Mouse (Mus musculus): Measurements from ENCODE around the gene Mrpl44. TPM values are rescaled to one million over a fixed set of nuclear protein-coding genes. Genes with fewer than 3 reads are reported as not detected.

The Mrpl44 gene
- total and polyA plus RNA-seq, 2 experiments = 9.2 to 22.7 TPM

- Histone ChIP-seq H3K4me3 (ENCODE audit: insufficient read depth, low read depth, low read length) (no peak overlapping the region), H3K27me3 (ENCODE audit: control insufficient read depth, insufficient read depth, low read length) (no peaks in the 10 kb centered on the region), H3K4me1 (ENCODE audit: control insufficient read depth, insufficient read depth, low read length) (peaks cover 6% of the 10 kb centered on the region; the same call in 1 of the 2 replicates), H3K79me2 (ENCODE audit: control insufficient read depth, insufficient read depth, low read length) (no peaks in the 10 kb centered on the region), H3K9ac (ENCODE audit: low read depth, low read length) (no peak overlapping the region), H3K36me3 (ENCODE audit: control insufficient read depth, insufficient read depth, low read length) (no peaks in the 10 kb centered on the region), H3K27ac (replicated peaks; ENCODE audit: insufficient read depth, low read depth, low read length) (no peak overlapping the region)
- peak; percentile 55 for DNase-seq (ENCODE audit: extremely low read depth, low read depth, low spot score)
- WGBS = 68% methylated on average over 3 of the region's 3 CpGs
- TF ChIP-seq POLR2A (IDR thresholded peaks at IDR 0.05; ENCODE audit: extremely low read depth, insufficient read depth, low read length) (no peak), CTCF (IDR thresholded peaks at IDR 0.05; ENCODE audit: low read depth, low read length) (no peak)
Observed at GRCm38 (mm10) chr1:79815446-79815845, 39.6 kb downstream of the Mrpl44 start.

GRCm38 (mm10) chr1:79819296-79819879 is 43.6 kb downstream of the Mrpl44 start:
- Histone ChIP-seq H3K27me3 (ENCODE audit: control insufficient read depth, insufficient read depth, low read length) (no peaks in the 10 kb centered on the region), H3K27ac (replicated peaks; ENCODE audit: insufficient read depth, low read depth, low read length) (no peak overlapping the region), H3K4me1 (ENCODE audit: control insufficient read depth, insufficient read depth, low read length) (peaks cover 5% of the 10 kb centered on the region; the same call in 1 of the 2 replicates), H3K79me2 (ENCODE audit: control insufficient read depth, insufficient read depth, low read length) (no peaks in the 10 kb centered on the region), H3K4me3 (ENCODE audit: insufficient read depth, low read depth, low read length) (no peak overlapping the region), H3K36me3 (ENCODE audit: control insufficient read depth, insufficient read depth, low read length) (no peaks in the 10 kb centered on the region), H3K9ac (ENCODE audit: low read depth, low read length) (no peak overlapping the region)
- WGBS = 91% methylated on average over 11 of the region's 11 CpGs
- TF ChIP-seq POLR2A (IDR thresholded peaks at IDR 0.05; ENCODE audit: extremely low read depth, insufficient read depth, low read length) (no peak), CTCF (IDR thresholded peaks at IDR 0.05; ENCODE audit: low read depth, low read length) (no peak)
- no peak for DNase-seq (ENCODE audit: extremely low read depth, low read depth, low spot score)

DNA sequence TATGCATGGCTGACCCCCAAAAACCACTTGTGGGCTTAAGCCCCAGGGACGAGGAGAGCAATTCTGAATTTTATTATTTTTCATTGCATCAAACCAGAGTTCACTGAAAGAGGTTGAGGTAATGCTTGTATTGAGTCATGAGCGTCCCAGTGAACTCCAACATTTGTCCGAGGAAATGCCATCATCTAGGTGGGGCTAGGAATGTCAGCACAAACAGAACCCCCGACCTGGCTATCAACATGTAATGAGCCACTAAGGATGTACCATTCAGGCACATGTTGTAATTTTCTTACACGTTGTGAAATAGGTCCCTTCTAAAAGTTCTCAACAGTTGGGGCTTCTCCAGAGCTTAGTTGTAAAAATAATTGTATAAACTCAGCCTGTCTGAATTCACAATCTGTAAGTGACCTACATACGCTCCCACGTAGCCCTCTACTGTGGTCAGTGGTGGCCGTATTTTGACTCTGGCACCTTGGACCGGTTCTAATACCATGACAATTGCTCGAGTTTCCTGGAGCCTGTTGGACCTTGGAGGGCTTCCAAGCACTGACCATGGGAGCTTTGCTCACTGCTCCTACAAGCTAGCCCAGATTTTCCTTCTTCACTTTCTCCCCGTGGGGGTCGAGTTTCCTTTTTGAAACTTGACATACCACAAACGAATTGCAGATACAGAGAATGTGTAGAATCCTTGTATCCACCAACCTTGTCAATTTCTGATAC is 47.1 kb downstream of the Mrpl44 start:
- no peak overlapping the region for H3K27ac ChIP-seq (replicated peaks; ENCODE audit: insufficient read depth, low read depth, low read length)

DNA sequence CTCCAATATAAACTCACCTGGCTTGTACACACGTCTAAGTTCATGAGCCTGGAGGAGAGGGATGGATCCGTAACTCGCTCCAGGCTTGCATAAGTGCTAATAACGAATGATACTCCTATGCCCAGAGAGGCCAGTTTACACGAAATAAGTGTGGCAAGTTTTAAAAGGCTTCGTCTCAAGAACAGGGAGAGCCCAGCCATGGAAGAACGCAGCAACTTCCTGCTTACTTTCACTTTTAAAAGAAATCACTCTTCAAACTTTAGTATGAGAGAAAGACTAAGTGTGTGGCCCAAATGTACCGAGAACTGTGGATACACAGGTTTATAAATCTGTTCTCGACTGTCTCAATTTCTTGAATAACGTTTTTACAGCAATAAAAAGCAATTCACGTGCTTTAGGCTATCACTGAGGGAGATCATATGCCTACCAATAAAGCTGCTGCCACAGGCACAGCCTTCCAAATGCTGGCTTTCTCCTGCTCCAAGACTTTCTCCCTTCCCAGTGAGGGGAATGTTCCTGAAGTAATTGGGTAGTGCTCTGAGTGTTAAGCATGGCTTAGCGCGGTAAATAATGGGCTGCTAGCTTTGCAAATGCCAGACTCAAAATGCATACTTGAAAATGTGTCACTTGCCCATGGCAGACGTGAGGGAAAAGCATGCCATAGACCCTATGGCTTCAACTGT is 48.3 kb downstream of the Mrpl44 start:
- Histone ChIP-seq H3K27ac (replicated peaks; ENCODE audit: insufficient read depth, low read depth, low read length) (no peak overlapping the region), H3K79me2 (ENCODE audit: control insufficient read depth, insufficient read depth, low read length) (no peaks in the 10 kb centered on the region), H3K9ac (ENCODE audit: low read depth, low read length) (no peak overlapping the region), H3K27me3 (ENCODE audit: control insufficient read depth, insufficient read depth, low read length) (no peaks in the 10 kb centered on the region), H3K4me1 (ENCODE audit: control insufficient read depth, insufficient read depth, low read length) (no peaks in the 10 kb centered on the region), H3K36me3 (ENCODE audit: control insufficient read depth, insufficient read depth, low read length) (no peaks in the 10 kb centered on the region), H3K4me3 (ENCODE audit: insufficient read depth, low read depth, low read length) (no peak overlapping the region; the same call in 1 of the 2 replicates)
- 70% methylated on average over 14 of the region's 14 CpGs for WGBS
- TF ChIP-seq CTCF (IDR thresholded peaks at IDR 0.05; ENCODE audit: low read depth, low read length) (no peak), POLR2A (IDR thresholded peaks at IDR 0.05; ENCODE audit: extremely low read depth, insufficient read depth, low read length) (no peak)
- peak; percentile 57 for DNase-seq (ENCODE audit: extremely low read depth, low read depth, low spot score)

More for the DNA sequence above, 47.1 kb downstream of the Mrpl44 start:
- no peaks in the 10 kb centered on the region for H3K27me3 ChIP-seq (ENCODE audit: control insufficient read depth, insufficient read depth, low read length)
- no peaks in the 10 kb centered on the region for H3K79me2 ChIP-seq (ENCODE audit: control insufficient read depth, insufficient read depth, low read length)
- no peak overlapping the region for H3K4me3 ChIP-seq (ENCODE audit: insufficient read depth, low read depth, low read length)
- no peaks in the 10 kb centered on the region for H3K36me3 ChIP-seq (ENCODE audit: control insufficient read depth, insufficient read depth, low read length)
- H3K4me1 ChIP-seq (ENCODE audit: control insufficient read depth, insufficient read depth, low read length) = no peaks in the 10 kb centered on the region
- DNase-seq (ENCODE audit: extremely low read depth, low read depth, low spot score) = peak; percentile 69
- WGBS = 59% methylated on average over 13 of the region's 13 CpGs
- H3K9ac ChIP-seq (ENCODE audit: low read depth, low read length) = no peak overlapping the region
- TF ChIP-seq CTCF (IDR thresholded peaks at IDR 0.05; ENCODE audit: low read depth, low read length) (no peak), POLR2A (IDR thresholded peaks at IDR 0.05; ENCODE audit: extremely low read depth, insufficient read depth, low read length) (no peak)

Other genes starting within 250 kb of the Mrpl44 start
- 0.92 and 4.1 TPM in 2 replicates for gene Ap1s3, start 104.0 kb upstream of the Mrpl44 start, total RNA-seq (2014; rRNA removed)
- gene Ap1s3, start 104.0 kb upstream of the Mrpl44 start, polyA plus RNA-seq (2012; rRNA removed) = 2.3 and 3.8 TPM in 2 replicates
- 31.0 and 31.8 TPM in 2 replicates for gene Wdfy1, start 125 bp downstream of the Mrpl44 start, total RNA-seq (2014; rRNA removed)
- 17.3 and 19.8 TPM in 2 replicates for gene Wdfy1, start 125 bp downstream of the Mrpl44 start, polyA plus RNA-seq (2012; rRNA removed)
- gene Serpine2, start 85.2 kb downstream of the Mrpl44 start, total RNA-seq (2014; rRNA removed) = 1.8 and 2.1 TPM in 2 replicates
- 0.92 and 1.1 TPM in 2 replicates for gene Serpine2, start 85.2 kb downstream of the Mrpl44 start, polyA plus RNA-seq (2012; rRNA removed)

Data from liver, adult 2 months (tissue).